Mouse (Mus musculus): ENCODE measurements at regions not wholly inside any gene's neighbourhood (a gene's known extent, or its start where the extent isn't known, plus 50 kb on each side); places are given as distances from the start of the nearest gene placed in this dataset.
"Not testable (repeated sequence)": the region's sequence is repeated elsewhere in the genome, so short reads cannot be mapped to it uniquely, and the experiment has no call there.

GRCm38 (mm10) chr11:22420003-22420723, 78.1 kb upstream of the Ehbp1 start:
- no peak for DNase-seq (ENCODE audit: low read depth, low spot score)

GRCm38 (mm10) chr11:22421762-22422161, 79.7 kb upstream of the Ehbp1 start:
- DNase-seq (ENCODE audit: low read depth, low spot score): no peak

DNA sequence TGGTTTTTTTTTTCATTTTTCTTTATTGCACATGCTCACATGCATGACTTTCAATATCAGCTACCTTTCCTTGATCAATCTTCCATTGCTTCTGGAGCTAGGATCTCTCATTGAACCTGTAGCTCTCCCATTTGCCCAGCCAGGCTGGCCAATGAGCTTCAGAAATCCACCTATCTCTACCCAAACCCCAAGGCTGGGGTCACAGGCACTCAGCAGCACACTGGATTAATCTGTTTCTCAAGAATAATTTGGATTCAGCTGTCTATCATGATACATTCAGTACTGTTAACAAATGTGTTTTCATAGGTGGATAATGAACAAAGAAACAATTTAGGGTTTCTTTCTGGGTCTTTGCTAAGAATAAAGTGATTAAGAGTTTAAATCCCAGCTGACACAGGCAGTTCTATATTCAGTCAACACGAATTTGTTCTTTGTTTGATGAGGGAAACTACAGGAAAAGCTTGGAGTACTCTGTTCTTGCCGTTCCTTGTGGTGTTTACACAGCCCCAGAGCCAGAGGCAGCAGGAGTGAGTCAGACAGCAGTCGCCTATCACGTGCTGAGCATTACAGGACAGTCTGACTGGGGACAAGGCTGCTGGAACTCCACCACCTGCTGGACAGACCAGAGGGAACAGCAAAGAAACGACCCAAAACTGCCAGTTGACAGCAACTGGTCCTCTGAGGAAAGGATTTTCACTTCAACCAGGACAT, 74.6 kb upstream of the Tmem17 start:
- DNase-seq (ENCODE audit: low read depth, low spot score): peak; percentile 22

GRCm38 (mm10) chr11:22437851-22438215, 74.1 kb upstream of the Tmem17 start:
- no peak for DNase-seq (ENCODE audit: low read depth, low spot score)

GRCm38 (mm10) chr11:22438441-22439066, 73.3 kb upstream of the Tmem17 start:
- DNase-seq (ENCODE audit: low read depth, low spot score): no peak

DNA sequence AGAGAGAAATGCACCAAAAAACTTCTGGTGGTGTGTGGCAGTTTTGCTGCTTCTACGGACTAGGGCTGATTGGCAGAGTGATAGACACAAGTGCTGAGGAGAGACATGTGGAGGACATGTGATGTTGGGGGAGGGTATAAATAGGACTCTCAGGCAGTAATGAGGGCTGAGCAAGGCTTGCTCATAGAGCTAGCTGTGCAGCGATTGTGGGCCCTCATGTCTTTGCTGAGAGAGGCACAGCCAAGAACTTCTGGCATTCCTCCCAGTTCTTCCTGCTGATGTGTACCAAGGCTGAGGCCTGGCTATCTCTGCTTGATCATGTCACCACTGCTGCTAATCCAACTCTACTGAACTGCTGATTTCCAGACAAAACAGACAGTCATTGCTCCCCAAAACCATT, 71.4 kb upstream of the Tmem17 start:
- no peak for DNase-seq (ENCODE audit: low read depth, low spot score)

GRCm38 (mm10) chr11:22453161-22453560, 58.7 kb upstream of the Tmem17 start:
- no peak for DNase-seq (ENCODE audit: low read depth, low spot score)

DNA sequence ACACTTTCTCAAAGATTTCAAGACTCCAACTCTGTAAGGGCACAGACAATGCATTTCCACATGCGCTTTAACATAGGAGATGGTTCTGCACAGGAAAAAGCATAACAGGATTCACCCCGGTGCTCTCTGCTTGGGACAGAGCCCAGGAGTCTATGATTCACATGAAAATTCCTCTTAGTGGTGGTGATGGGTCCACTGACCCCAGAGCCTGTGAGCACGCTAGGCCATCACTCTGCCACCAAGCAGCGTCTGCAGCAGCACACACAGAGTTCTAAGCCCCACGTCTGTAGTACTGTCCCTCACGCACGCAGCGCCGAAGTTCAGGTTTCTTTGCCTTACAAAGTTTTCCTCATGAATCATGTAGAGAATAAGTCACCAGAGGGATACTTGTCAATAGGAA, 55.6 kb upstream of the Tmem17 start:
- DNase-seq (ENCODE audit: low read depth, low spot score): no peak

- no peak for DNase-seq (ENCODE audit: low read depth, low spot score)
Measured at GRCm38 (mm10) chr11:22457220-22457619, 54.7 kb upstream of the Tmem17 start.

DNA sequence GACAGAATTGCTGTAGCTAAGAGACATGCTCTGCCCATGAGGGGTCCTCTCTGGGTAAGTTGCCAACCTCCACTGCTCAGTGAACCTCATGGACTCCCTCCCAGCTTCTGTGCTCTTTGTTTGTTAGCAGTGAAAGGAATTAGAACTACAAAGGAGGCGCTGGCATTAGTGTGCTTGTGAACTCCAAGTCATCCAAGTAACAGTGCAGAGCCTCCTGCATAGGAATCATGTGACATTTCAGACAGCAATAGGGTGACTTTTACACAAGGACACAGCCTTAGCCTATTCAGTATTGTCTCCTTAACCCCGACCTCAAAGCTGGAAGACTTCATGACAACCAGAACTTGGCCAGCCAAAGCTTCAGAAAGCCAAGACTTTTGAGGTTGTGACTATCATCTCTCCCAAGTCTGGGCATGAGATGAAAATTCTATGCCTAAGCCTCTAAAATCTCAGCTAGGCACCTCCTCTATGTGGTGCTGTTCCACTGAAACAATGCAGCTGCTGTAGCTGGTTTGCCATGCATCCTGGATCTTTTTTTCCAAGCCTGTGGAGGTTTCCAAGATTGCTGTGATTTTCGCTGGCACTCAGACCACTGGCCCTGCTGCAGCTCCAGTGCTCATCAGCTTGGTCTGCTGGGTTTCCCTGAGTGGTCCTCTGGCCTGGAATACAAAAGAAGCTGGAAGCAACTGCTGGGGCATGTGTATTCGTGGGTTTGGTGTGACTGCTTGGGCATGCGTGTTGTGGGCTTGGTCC, 52.8 kb upstream of the Tmem17 start:
- DNase-seq (ENCODE audit: low read depth, low spot score): no peak

- DNase-seq (ENCODE audit: low read depth, low spot score): not testable (repeated sequence)
Measured at GRCm38 (mm10) chr11:22461019-22461735, 50.7 kb upstream of the Tmem17 start.
